Mouse (Mus musculus) 416B (cell line): Measurements from ENCODE around the gene Rnf185.

ENCODE experiments used
- DNase-seq: peaks from one replicate; pipeline ENCODE4 v3.0.0; 2011; ENCODE audit warnings: low read depth

Rnf185 gene

GRCm38 (mm10) chr11:3443091-3443490 lies 9.1 kb downstream of the Rnf185 start:
- DNase-seq, result no peak

DNA sequence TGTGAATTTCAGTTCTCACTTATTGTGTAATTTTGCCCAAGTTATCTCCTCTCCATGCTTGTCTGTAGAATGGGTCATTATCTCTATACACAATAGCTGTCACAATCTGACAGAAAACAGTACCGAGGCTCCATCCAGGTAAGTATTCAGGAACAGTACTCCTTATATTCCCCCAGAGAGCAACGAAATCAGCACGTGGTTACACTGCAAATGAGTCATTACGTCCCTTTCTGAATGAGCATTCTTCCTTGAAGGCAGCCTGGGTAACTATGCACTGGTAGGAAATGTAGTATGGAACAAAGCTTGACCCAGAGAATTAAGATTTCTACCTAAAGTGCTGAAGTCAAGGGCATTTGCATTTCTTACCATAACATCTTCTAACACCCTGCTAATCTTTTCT lies 9.5 kb downstream of the Rnf185 start:
- peak; percentile 43 for DNase-seq

GRCm38 (mm10) chr11:3441696-3442443 lies 10.3 kb downstream of the Rnf185 start:
- DNase-seq, result no peak

DNA sequence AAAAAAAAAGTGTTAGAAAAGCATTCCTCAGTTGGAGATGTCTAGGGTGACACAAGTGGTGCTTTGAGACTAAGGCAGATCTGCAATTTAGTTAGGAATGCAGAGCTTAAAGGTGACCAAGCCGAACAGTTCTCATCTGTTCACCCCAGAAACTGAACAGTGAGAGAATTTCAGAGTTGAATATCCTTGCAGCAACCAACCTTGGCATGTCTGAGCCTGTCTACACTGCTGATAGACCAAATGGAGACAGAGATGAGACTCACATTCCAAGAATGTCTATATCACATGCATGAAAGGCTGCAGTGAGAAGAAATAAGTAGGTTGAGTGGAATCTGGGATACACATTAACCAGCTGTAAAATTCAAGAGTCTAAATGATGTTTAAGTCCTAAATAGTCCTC lies 14.5 kb downstream of the Rnf185 start:
- DNase-seq, result no peak

GRCm38 (mm10) chr11:3433809-3434208 lies 18.4 kb downstream of the Rnf185 start:
- no peak for DNase-seq

DNA sequence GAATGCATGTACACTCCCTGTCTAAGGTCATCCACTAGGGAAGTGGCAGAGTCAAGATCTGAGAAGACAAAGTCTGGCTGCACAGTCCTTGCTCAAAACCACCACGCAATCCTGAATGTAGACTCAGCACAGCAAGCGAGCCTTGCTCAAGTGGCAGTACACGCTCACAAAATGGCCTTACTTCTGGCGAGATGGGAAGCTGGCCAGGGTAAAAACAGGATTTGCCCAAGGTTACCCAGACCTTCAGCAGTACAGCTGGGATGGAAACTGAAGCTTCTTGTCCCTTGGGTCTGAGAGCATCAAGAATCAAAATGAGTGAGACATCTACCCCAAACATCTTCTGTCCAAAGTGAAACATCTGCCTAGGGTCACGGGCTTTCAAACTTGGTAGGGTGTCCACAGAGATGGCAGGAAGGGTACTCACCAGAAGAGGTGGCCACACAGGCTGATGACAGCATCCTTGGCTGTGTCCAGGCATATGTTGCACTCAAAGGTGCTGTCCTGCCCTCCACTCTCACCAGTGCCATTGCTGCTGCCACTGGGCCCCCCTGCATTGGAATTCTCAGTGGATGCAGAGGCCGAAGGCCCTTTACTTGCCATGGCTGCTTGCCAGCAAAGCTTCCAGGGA lies 20.1 kb downstream of the Rnf185 start:
- no peak for DNase-seq

DNA sequence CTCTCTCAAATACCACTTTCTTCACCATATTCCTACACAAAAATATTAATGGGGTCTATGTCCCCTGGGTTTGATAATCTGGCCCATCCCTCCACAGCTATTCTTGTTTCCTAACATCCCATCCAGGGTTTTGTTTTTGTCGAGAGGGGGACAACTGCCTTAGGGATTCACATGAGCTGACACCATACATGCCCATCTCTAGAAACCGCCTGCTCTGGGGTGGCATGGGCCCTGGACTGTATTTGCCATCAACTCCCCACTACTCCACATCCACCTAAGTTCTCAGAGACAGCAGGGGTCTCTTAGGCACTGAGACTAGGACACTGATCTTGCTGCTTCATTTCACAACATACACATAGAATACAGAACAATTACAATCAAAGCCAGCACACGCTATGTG lies 20.6 kb downstream of the Rnf185 start:
- DNase-seq, result no peak

- DNase-seq, result no peak
Measured at GRCm38 (mm10) chr11:3428632-3429031, 23.5 kb downstream of the Rnf185 start.

DNA sequence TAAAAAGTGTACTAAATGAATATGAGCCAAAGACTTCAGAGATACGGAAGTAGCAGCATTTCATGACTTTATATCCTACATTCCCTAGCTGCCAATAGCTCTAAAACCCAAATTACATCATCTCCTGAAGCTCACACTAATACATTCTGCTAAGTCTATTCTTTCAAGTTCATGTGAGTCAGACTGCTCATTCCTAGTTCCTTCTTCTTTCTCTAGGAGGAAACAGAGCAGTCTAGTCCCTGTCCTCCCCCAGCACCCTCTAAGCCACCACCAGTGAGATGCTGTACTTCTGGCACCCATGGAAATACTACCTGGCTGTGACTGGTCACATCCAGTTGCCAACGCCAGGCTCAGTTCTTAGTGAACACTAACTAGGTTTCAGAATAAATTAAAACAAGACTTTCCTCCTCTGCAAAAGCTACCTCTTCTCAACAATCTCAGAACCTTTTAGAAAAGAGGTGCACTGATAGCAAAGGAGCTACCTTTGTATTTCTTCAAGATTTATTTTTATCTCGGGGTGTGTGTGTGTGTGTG lies 24.4 kb downstream of the Rnf185 start:
- no peak for DNase-seq

DNA sequence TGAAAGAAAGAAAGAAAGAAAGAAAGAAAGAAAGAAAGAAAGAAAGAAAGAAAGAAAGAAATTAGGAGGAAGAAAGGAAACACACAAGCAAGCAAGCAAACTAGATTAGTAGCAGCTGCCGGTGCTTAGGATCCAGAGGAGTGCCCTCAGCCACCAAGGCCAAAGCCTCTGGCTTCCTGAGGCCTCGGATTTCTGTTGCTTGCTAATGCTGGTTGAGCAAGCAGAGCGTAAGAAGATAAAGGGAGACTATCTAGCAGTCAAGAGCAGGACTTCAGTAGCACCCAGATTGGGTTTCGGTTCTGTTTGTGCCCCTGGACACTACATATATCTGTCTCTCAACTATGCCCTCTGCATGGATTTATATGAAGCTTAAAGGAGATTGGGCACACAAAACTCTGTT lies 29.9 kb downstream of the Rnf185 start:
- peak; percentile 36 for DNase-seq

- no peak for DNase-seq
Measured at GRCm38 (mm10) chr11:3418741-3419140, 33.4 kb downstream of the Rnf185 start.

- DNase-seq, result no peak
Measured at GRCm38 (mm10) chr11:3417795-3418194, 34.4 kb downstream of the Rnf185 start.

DNA sequence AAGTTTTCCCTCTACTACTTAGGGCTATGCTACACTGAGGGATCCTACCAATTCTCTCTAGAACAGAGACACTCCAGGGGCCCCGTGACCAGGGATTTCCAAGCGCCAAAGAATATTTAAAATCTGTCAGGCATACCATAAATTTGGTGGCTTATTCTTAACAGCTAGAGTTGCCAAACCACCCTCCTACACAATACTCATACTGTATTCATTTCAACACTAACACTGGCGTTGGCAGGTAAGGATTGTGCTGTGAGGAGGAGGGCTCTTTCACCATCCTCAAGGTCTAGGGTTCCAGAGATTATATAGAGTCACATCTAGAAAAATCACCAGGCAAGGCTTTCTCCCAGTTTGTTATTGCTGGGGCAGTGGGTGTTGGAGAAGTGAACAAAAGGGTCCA lies 35.8 kb downstream of the Rnf185 start:
- no peak for DNase-seq

DNA sequence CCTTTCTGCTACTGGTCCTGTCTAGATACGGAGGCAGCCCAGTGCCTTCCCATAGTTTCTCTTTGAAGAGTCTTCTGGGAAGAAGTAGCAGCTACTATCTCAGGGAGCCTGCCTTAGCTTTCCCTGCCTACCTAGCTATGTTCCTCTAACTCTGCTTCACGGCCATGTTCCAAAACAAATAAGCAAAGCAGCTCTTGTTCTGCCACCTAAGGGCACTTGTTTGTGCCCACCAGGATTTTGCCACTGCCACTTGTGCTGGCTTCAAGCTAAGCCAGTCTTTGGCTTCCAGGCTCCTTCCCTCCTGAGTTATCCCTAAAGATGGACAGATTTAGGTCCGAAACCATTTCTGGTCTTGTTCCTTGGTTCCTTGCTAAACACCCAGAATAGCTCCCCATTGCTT lies 40.1 kb downstream of the Rnf185 start:
- DNase-seq, result no peak

DNA sequence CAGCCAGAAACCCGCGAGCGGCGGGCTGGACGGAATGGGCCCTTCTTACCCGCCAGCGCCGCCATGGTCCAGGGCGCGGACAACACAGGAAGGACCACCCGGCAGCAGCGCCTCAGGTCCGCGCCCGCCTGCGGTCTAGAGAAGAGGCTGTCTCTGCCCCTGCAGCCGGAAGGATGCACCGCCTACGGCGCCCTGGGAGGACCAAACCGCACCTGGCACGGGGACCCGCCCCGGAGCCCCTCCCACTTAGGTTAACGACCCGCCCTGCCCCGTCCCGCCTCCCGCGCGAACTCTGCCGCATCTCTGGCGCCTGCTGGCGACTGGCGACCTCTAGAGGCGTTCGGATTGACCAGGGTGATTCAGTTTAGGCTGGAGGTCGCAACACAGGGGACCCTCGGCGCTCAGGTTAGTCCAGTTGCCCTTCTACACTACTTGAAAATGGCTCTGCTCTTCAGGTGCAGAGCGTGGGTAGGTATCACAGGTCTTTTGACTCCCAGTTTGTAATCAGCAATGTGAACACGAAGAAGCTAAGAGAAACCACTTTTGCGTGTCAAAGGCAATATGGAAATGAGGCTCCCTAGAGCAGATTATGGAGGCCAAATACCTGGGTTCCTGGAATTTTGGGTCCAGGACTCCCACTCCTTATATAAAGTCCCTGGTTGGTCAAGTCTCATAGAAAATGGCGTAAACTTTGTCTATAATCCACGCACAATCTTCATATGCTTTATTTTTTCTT lies 43.0 kb downstream of the Rnf185 start, which contains the start of gene Limk2:
Gene Limk2 (minus strand): TSS at position 193 of the 736 bp plus-strand sequence.
- peak; percentile 93 for DNase-seq

DNA sequence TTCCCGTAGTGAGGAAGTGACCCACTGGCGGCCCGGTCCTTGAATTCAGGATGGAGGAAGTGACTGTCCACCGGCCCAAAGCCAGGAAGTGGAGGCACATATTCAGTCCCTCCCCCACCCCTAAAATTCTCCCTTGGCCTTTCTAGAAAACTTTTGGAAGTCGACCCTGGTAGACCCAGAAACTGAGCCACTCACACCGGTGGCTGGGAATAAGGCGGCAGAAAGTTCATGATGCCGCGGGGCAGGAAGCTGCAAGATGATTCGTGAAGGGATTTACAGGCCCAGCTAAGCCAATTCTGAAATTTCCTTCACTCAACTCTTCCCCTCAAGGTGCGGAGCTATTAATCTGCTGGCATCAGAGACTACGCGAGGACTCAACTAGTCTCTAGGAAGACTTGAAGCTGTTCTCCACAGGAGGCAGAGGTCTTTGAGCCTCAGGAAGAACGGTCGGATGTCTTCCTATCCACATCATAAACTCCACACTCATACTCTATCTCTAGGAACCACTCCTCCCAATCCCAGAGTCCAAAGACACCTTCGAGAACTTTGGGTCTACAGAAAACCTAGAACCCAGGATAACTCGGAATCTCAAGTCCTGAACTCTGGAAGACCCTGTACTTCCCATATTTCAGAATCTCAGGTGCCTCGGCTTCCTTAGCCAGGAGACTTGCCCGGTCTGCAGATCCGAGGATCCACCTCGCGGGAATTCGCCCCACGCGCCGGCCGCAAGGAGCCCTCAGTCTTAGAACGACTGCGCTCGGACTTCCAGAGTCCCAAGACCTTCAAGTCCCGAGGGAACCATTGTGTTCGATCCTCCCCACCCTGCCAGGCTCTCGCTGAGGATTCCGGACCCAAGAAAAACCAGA lies 43.8 kb downstream of the Rnf185 start:
- DNase-seq, result peak; percentile 49

DNA sequence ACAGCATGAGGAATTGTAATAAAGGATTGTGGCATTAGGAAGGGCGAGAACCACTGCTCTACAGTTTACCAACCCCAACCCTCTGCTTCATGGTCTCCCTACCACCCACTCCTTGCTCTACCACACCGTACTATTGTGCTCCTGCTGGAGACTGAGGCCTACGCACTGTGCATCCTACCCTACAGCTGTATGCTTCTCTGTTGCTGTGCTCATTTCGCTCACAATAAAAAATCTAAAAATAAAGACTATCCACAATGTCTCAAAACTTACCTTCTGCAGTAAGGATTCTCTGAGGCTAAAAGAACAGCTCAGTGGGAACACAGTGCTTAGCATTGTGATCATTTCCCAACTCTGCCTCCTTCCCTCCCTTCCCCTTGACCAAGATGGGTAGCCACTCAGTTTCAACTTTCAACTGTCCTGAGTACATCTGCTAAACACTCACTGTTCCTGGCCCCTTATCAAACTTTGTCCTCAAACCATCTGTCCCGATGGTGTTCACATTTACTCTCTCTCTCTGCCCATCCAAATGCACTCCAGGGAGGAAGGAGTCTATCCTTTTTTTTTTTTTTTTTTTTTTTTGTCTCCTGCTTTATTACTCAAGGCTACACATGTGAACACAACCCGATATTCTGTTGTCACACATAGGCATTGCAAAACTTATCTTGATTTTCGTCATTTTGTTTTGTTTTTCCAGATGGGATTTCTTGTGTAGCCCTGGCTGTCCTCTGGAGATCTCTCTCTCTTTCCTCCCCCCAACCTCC lies 47.7 kb downstream of the Rnf185 start:
- DNase-seq, result peak; percentile 24

- peak; percentile 61 for DNase-seq
Measured at GRCm38 (mm10) chr11:3403024-3403423, 49.1 kb downstream of the Rnf185 start.

DNA sequence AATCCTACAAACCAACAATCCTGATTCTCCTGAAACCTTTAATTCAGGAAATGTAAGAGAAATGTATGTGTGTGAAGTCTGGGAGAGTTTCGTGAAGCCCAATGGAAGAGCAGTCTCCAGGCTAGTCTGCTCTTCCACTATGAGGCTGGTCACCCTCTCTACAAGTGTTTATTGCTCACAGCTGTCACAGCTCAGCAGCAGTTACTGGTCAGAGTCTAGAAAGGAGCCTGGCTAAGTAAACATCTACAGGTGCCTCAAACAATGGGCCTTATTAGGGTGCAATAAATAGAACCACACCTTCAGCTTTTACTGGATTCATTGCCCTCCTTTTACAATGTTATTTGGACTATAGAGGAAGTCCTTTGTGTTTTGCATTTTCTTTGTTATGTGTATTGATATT lies 53.8 kb downstream of the Rnf185 start:
- DNase-seq, result no peak

- DNase-seq, result no peak
Measured at GRCm38 (mm10) chr11:3396562-3396961, 55.6 kb downstream of the Rnf185 start.

- DNase-seq, result no peak
Measured at GRCm38 (mm10) chr11:3396091-3396490, 56.1 kb downstream of the Rnf185 start.
